Mouse (Mus musculus) ovary, postnatal 14 days (tissue): Measurements from ENCODE around the gene Fam149b.

Source experiments
- DNase-seq: peaks from one replicate; pipeline ENCODE4 v3.0.0; 2022; ENCODE audit warnings: low spot score

Fam149b gene

GRCm38 (mm10) chr14:20389446-20390079 is 41.6 kb downstream of the Fam149b start:
- DNase-seq, result no peak

- no peak for DNase-seq
These were observed 44.4 kb downstream of the Fam149b start for GRCm38 (mm10) chr14:20392326-20392725.

- DNase-seq, result peak; percentile 82
These were observed 45.4 kb downstream of the Fam149b start, which contains the start of gene Mrps16 for GRCm38 (mm10) chr14:20393205-20393913. Gene Mrps16 (minus strand): TSS chr14:20393634.

- no peak for DNase-seq
These were observed 49.3 kb downstream of the Fam149b start for GRCm38 (mm10) chr14:20397220-20397619.

GRCm38 (mm10) chr14:20398864-20399263 is 50.9 kb downstream of the Fam149b start:
- no peak for DNase-seq

GRCm38 (mm10) chr14:20400071-20400470 is 52.1 kb downstream of the Fam149b start:
- DNase-seq, result no peak

- DNase-seq, result no peak
These were observed 74.3 kb downstream of the Fam149b start for GRCm38 (mm10) chr14:20422257-20422656.

- no peak for DNase-seq
These were observed 75.1 kb downstream of the Fam149b start for GRCm38 (mm10) chr14:20423046-20423445.

GRCm38 (mm10) chr14:20428593-20428992 is 80.6 kb downstream of the Fam149b start:
- DNase-seq, result no peak

- no peak for DNase-seq
These were observed 81.9 kb downstream of the Fam149b start for GRCm38 (mm10) chr14:20429833-20430232.

- DNase-seq, result no peak
These were observed 83.8 kb downstream of the Fam149b start for GRCm38 (mm10) chr14:20431726-20432125.

GRCm38 (mm10) chr14:20432420-20432819 is 84.5 kb downstream of the Fam149b start:
- DNase-seq, result no peak
